Mouse (Mus musculus) kidney, adult 2 months (tissue): ENCODE measurements around the gene Ucn2.

Experiments used
- CTCF ChIP-seq: fragments of 200-500 bp; conservative IDR thresholded peaks from 2 replicates; pipeline ENCODE4 v1.5.1; 2011; ENCODE audit warnings: low read depth, mild to moderate bottlenecking, control low read depth, low read length, moderate library complexity, mixed read lengths; ENCODE audit not compliant: insufficient read depth, insufficient read length
- POLR2A ChIP-seq: fragments of 200-500 bp; IDR thresholded peaks from one replicate; pipeline ENCODE4 v1.6.1; 2011; ENCODE audit warnings: low read depth, low read length, control low read depth

GRCm38 (mm10) chr9:109008994-109009635 lies 23.3 kb downstream of the Ucn2 start:
- no peak for TF ChIP-seq CTCF
- no peak for TF ChIP-seq POLR2A
